Mouse (Mus musculus) testis, adult 2 months (tissue): ENCODE measurements around the gene Klf4. TPM values are rescaled to one million over a fixed set of nuclear protein-coding genes. Genes with fewer than 3 reads are reported as not detected.

ENCODE experiments used
- H3K27ac ChIP-seq: fragments of 200-500 bp; 2 replicates; pipeline ENCODE4 v1.5.1; 2012; ENCODE audit warnings: low read depth, low read length; ENCODE audit not compliant: control insufficient read depth, insufficient read depth
- H3K27me3 ChIP-seq: fragments of 200-500 bp; 2 replicates; pipeline ENCODE4 v1.6.1; 2012; ENCODE audit warnings: mild to moderate bottlenecking, low read length, moderate library complexity; ENCODE audit not compliant: control insufficient read depth, insufficient read depth
- H3K36me3 ChIP-seq: fragments of 200-500 bp; 2 replicates; pipeline ENCODE4 v1.6.1; 2012; ENCODE audit warnings: mild to moderate bottlenecking, low read length; ENCODE audit not compliant: control insufficient read depth, insufficient read depth
- H3K4me1 ChIP-seq: fragments of 200-500 bp; 2 replicates; pipeline ENCODE4 v1.6.1; 2012; ENCODE audit warnings: low read length; ENCODE audit not compliant: control insufficient read depth, insufficient read depth
- H3K4me3 ChIP-seq: fragments of 200-500 bp; 2 replicates; pipeline ENCODE4 v1.5.1; 2012; ENCODE audit warnings: low read depth, mild to moderate bottlenecking, low read length, moderate library complexity, mixed read lengths; ENCODE audit not compliant: control insufficient read depth
- CTCF ChIP-seq: fragments of 200-500 bp; IDR thresholded peaks from 2 replicates; pipeline ENCODE4 v1.5.1; 2012; ENCODE audit warnings: low read depth, mild to moderate bottlenecking, inconsistent platforms, low read length, moderate library complexity; ENCODE audit not compliant: control insufficient read depth, insufficient read depth, insufficient replicate concordance
- POLR2A ChIP-seq: fragments of 200-500 bp; IDR thresholded peaks from 2 replicates; pipeline ENCODE4 v1.6.1; 2012; ENCODE audit warnings: low read depth, mild to moderate bottlenecking, inconsistent platforms, low read length, moderate library complexity; ENCODE audit not compliant: control insufficient read depth
- polyA plus RNA-seq: library from polyadenylated mRNA; depleted of rRNA; stranded (reverse); fragments of >200 nt; gene quantifications from 2 replicates; pipeline ENCODE4 v1.2.3, GENCODE M21; 2012; rRNA removed

Klf4 gene
- polyA plus RNA-seq, 1 experiment, result 123 TPM

- no peak overlapping the region for H3K4me3 ChIP-seq
- no peaks in the 10 kb centered on the region for H3K27me3 ChIP-seq
- peaks cover 8% of the 10 kb centered on the region for H3K4me1 ChIP-seq
- H3K27ac ChIP-seq, result no peak overlapping the region
- no peak for TF ChIP-seq POLR2A
- TF ChIP-seq CTCF, result no peak
- no peaks in the 10 kb centered on the region for H3K36me3 ChIP-seq
These were observed 55.0 kb downstream of the Klf4 start for GRCm38 (mm10) chr4:55477210-55477759.

Other genes starting within 250 kb of the Klf4 start
- gene Rad23b, start 182.4 kb downstream of the Klf4 start, polyA plus RNA-seq, result 400 and 416 TPM in 2 replicates